Mouse (Mus musculus): ENCODE measurements at regions not wholly inside any gene's neighbourhood (a gene's known extent, or its start where the extent isn't known, plus 50 kb on each side); places are given as distances from the start of the nearest gene placed in this dataset.

DNA sequence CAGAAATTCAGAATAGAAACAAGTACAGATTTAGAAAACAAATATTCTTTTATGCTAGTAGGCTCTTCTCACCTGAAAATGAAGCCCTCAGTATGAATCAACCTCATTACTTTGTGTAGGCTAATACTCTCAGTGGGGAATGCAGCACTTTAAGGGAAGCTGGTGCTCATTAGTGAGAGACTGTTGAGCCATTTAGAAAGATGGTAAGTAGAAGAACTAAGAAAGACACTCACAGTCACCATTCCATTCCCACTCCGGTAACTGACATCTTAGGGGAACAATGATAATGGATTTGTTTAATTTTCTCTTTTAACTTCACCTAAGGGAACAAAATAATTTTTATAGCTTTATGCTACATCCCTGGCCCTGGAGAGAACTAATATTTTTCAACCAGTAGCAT, 648.0 kb upstream of the Nova1 start:
- no peak for DNase-seq (ENCODE audit: low spot score)

GRCm38 (mm10) chr12:47465924-47466323, 647.2 kb upstream of the Nova1 start:
- DNase-seq (ENCODE audit: low spot score): no peak

- no peak for DNase-seq (ENCODE audit: low spot score)
Observed at GRCm38 (mm10) chr12:47431669-47432068, 612.9 kb upstream of the Nova1 start.

GRCm38 (mm10) chr12:47412251-47412650, 593.5 kb upstream of the Nova1 start:
- no peak for DNase-seq (ENCODE audit: low spot score)

- peak; percentile 5 for DNase-seq (ENCODE audit: low spot score)
Observed at GRCm38 (mm10) chr12:47406563-47406962, 587.8 kb upstream of the Nova1 start.

GRCm38 (mm10) chr12:47406131-47406530, 587.4 kb upstream of the Nova1 start:
- peak; percentile 68 for DNase-seq (ENCODE audit: low spot score)

- no peak for DNase-seq (ENCODE audit: low spot score)
Observed at GRCm38 (mm10) chr12:47383225-47383624, 564.5 kb upstream of the Nova1 start.

GRCm38 (mm10) chr12:47353269-47353668, 534.5 kb upstream of the Nova1 start:
- no peak for DNase-seq (ENCODE audit: low spot score)

- no peak for DNase-seq (ENCODE audit: low spot score)
Observed at GRCm38 (mm10) chr12:47351229-47351628, 532.5 kb upstream of the Nova1 start.

DNA sequence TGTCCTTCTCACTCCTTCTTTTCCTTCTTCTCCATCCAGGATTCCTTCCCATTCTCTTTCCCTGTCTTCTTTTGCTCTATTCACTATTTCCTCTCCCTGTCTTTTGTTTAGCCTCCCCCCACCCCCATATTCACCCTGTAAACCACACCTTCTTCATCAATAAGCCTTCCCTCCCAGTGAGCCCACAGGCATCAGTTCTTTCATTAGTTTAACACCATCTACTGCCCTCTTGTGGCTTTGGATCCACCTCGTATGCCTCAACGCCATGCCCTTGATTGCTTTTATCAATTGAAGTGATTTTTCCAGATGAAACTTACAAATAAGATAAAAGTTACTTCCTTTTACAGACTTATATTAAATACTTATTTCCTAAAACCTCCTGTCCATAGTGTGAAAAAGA, 494.7 kb upstream of the Nova1 start:
- peak; percentile 35 for DNase-seq (ENCODE audit: low spot score)

GRCm38 (mm10) chr12:47275904-47276303, 457.2 kb upstream of the Nova1 start:
- no peak for DNase-seq (ENCODE audit: low spot score)

- DNase-seq (ENCODE audit: low spot score): no peak
Observed at GRCm38 (mm10) chr12:47272309-47272708, 453.6 kb upstream of the Nova1 start.

DNA sequence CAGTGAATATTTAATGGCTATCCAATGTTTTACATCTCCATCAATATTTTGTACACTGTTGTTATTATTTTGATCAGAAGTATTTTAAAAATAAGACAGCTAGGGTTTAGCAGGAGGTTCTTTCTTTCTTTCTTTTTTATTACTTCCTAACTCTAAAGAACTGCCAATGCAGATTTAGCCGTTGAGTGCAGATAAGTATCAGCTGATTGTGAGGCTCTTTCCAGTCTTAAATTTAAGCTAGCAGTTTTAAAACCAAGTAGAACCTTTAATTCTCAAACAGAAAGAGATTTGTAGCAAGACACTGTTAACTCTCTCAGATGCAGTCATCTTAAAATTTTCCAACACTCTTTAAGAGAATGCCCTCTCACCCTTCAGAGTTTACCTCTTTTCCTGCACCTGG, 445.4 kb upstream of the Nova1 start:
- DNase-seq (ENCODE audit: low spot score): no peak

- no peak for DNase-seq (ENCODE audit: low spot score)
Observed at GRCm38 (mm10) chr12:47263408-47263807, 444.7 kb upstream of the Nova1 start.

GRCm38 (mm10) chr12:47252306-47252705, 433.6 kb upstream of the Nova1 start:
- DNase-seq (ENCODE audit: low spot score): peak; percentile 30

GRCm38 (mm10) chr12:47243623-47244514, 425.1 kb upstream of the Nova1 start:
- no peak for DNase-seq (ENCODE audit: low spot score)

- DNase-seq (ENCODE audit: low spot score): peak; percentile 14
Observed at GRCm38 (mm10) chr12:47220016-47220415, 401.3 kb upstream of the Nova1 start.

DNA sequence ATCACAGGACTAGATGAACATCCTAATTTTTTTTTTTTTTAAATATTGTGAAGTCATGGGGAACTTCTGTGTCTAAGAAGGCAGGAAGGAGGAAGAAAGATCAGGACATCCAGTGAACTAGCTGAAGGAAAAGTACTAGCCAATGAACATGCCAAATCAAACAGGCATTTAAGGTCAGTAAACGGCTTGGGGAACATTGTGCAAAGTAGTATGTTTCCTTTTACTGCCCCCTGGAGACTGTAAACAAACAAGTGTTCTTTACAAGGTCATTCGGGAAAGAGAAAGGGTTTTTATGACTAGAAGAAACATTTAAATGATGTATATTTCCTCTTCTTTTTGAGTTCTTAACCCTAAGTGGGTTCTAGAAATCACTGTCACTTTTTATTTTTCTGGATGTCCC, 400.6 kb upstream of the Nova1 start:
- peak; percentile 76 for DNase-seq (ENCODE audit: low spot score)

GRCm38 (mm10) chr12:47211417-47212104, 392.8 kb upstream of the Nova1 start:
- DNase-seq (ENCODE audit: low spot score): no peak

DNA sequence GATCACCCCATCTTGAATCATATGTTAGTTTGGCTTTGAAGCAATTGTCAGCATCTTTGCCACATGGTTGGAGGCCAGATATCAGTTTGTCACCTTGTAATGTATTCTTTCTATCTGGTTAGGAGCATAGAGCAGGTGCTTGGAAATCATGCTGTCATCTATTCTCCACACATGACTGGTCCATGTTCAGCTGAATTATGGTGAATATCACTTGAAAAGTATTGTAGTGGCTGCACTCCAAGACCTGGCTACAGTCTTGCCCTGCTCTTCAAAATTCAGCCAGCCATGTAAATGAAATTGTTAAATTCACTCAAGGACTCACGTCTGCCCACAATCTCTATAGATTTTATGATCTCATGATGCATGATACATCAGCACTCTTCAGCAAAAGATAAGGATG, 384.2 kb upstream of the Nova1 start:
- no peak for DNase-seq (ENCODE audit: low spot score)

DNA sequence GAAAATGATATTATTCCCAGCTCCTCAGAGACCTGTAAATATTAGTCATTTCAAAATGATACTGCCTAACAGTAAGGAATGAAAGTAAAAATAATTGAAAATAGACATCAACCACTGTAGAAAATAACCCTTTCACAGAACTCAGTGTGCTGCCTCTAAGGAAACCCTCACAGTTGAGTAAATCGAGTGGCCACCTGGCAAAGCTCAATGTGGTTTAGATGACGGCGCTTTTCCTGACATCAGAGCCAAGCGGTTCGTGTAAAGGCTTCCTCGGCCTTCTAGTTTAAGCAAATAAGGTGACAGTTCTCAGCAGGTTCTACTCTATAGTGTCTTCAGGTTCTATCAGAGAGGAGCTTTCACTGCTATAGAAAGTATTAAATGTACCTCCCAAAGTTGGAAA, 379.9 kb upstream of the Nova1 start:
- DNase-seq (ENCODE audit: low spot score): no peak

GRCm38 (mm10) chr12:47164736-47165135, 346.0 kb upstream of the Nova1 start:
- DNase-seq (ENCODE audit: low spot score): no peak

DNA sequence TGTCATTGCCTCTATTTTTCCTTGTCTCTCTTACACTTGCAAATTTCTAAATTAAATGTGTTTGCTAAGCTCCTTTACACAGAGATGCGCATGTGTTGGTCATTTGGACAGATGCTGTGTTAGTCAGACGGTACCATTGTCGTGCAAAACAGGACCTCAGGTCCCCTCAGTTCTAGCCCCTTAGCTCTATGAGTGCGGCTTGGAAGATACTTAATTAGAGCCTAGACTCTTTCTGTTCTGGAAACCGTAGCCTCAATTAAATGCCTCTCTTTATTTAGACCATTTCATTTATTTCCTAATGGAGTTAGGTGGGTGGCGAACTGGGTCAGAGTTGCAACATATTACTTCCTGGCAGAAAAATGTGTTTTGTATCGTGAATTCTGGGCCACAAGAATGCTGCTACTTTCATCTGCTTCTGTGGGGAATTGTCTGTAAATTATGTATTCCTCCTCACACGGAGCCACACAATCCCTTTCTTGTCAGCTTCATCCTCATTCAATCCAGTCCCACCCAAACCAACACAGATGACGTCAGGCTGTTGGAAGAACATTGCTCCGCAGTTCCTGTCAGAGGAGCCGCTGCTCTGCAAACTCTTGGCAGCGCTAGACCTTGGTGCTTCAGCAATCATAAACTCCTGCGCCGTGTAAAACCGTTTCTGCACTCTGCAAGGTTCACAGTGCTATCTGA, 345.4 kb upstream of the Nova1 start:
- no peak for DNase-seq (ENCODE audit: low spot score)
